Mouse (Mus musculus) intestine, embryonic 15.5 days (tissue): ENCODE data around the gene Galnt3. TPM values are rescaled to one million over a fixed set of nuclear protein-coding genes. Genes with fewer than 3 reads are reported as not detected.

Experiments
- ATAC-seq: fragments of 200-750 bp; cut with Nextera tagmentation; 2 replicates; pipeline ENCODE4 v1.8.0; 2017; ENCODE audit warnings: moderate TSS enrichment, moderate library complexity
- H3K27ac ChIP-seq: fragments of 300-500 bp; sonication (generic); 2 replicates; pipeline ENCODE4 v1.5.1; 2015; ENCODE audit warnings: mild to moderate bottlenecking, inconsistent platforms
- H3K27me3 ChIP-seq: fragments of 300-500 bp; sonication (generic); replicated peaks from 2 replicates; pipeline ENCODE4 v1.6.1; 2015; ENCODE audit warnings: inconsistent platforms
- H3K36me3 ChIP-seq: fragments of 300-500 bp; sonication (generic); 2 replicates; pipeline ENCODE4 v1.6.1; 2015; ENCODE audit warnings: inconsistent platforms
- H3K4me1 ChIP-seq: fragments of 300-500 bp; sonication (generic); replicated peaks from 2 replicates; pipeline ENCODE4 v1.6.1; 2015; ENCODE audit warnings: inconsistent platforms
- H3K4me2 ChIP-seq: fragments of 300-500 bp; sonication (generic); replicated peaks from 2 replicates; pipeline ENCODE4 v1.6.1; 2015; ENCODE audit warnings: mild to moderate bottlenecking, inconsistent platforms
- H3K4me3 ChIP-seq: fragments of 300-500 bp; sonication (generic); replicated peaks from 2 replicates; pipeline ENCODE4 v1.5.1; 2015; ENCODE audit warnings: inconsistent platforms
- H3K9ac ChIP-seq: fragments of 300-500 bp; sonication (generic); 2 replicates; pipeline ENCODE4 v1.6.1; 2015; ENCODE audit warnings: inconsistent platforms
- H3K9me3 ChIP-seq: fragments of 300-500 bp; sonication (generic); 2 replicates; pipeline ENCODE4 v1.6.1; 2016; ENCODE audit warnings: inconsistent platforms
- WGBS: fragments of 180-500 bp; shearing (Covaris S2); methylation state at CpG from one replicate; pipeline ENCODE4 v1.1.7; 2015; 5-methylcytosine and 5-hydroxymethylcytosine counted together
- polyA plus RNA-seq: library from polyadenylated mRNA; unstranded; fragments of >200 nt; fragmentation: Nextera tagmentation; extraction: Ambion mirVana; gene quantifications from 2 replicates; pipeline ENCODE4 v1.2.1, GENCODE M21; 2015

The Galnt3 gene
- polyA plus RNA-seq, 1 experiment from 2014 or later, result 13.4 TPM

GRCm38 (mm10) chr2:66101686-66102304 lies 23.0 kb downstream of the Galnt3 start:
- no peak overlapping the region for H3K4me2 ChIP-seq
- H3K4me3 ChIP-seq, result no peak overlapping the region
- H3K9ac ChIP-seq, result no peak overlapping the region
- no peak for ATAC-seq
- H3K36me3 ChIP-seq, result no peaks in the 10 kb centered on the region
- 97% methylated on average over 9 of the region's 9 CpGs for WGBS
- no peaks in the 10 kb centered on the region for H3K27me3 ChIP-seq
- H3K4me1 ChIP-seq, result no peaks in the 10 kb centered on the region
- H3K9me3 ChIP-seq, result no peaks in the 10 kb centered on the region
- H3K27ac ChIP-seq, result no peak overlapping the region

DNA sequence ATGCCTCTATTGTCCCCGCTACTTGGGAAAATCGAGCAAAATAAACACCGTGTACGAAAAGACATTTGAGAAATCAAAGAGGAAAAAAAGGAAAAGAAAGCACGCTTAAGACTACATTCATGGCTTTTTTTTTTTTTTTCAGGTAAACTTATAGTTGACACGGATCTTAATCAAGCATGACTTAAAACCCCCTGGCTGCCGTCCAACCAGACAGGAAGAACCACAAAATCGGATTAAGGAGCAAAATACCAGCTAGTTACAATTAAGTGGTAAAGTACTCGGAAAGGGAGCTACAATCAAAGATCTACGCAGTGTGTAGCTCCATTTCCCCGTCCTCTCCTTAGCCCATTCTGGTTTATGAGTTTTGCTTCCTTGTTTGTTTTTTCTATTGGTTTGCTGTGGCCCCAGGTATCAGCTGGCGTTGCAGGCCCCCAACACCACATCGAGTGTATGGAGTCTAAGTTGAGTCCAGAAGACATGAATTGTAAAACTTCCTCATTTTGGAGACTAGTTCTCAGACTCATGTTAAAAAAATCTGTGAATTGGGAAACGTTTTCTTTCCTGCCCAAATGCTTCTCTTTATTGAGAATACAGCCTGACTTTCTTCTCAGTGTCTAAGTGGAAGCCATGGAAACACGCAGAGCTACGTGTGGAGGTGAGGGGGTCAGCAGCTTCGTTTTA lies 24.0 kb downstream of the Galnt3 start:
- no peaks in the 10 kb centered on the region for H3K36me3 ChIP-seq
- H3K27me3 ChIP-seq, result no peaks in the 10 kb centered on the region
- no peak overlapping the region for H3K27ac ChIP-seq
- ATAC-seq, result no peak
- 73% methylated on average over 17 of the region's 17 CpGs for whole genome bisulfite sequencing
- no peaks in the 10 kb centered on the region for H3K4me1 ChIP-seq
- no peak overlapping the region for H3K9ac ChIP-seq
- H3K4me3 ChIP-seq, result no peak overlapping the region
- no peaks in the 10 kb centered on the region for H3K9me3 ChIP-seq
- H3K4me2 ChIP-seq, result no peak overlapping the region

- no peak overlapping the region for H3K4me2 ChIP-seq
- H3K27ac ChIP-seq, result no peak overlapping the region
- H3K9ac ChIP-seq, result no peak overlapping the region
- H3K9me3 ChIP-seq, result no peaks in the 10 kb centered on the region
- H3K36me3 ChIP-seq, result no peaks in the 10 kb centered on the region
- no peak for ATAC-seq
- H3K4me3 ChIP-seq, result no peak overlapping the region
- no peaks in the 10 kb centered on the region for H3K4me1 ChIP-seq
- no peaks in the 10 kb centered on the region for H3K27me3 ChIP-seq
- 79% methylated on average over 7 of the region's 7 CpGs for WGBS
Observed at GRCm38 (mm10) chr2:66100239-66100638, 24.6 kb downstream of the Galnt3 start.

- no peak overlapping the region for H3K27ac ChIP-seq
- no peak overlapping the region for H3K4me3 ChIP-seq
- H3K27me3 ChIP-seq, result no peaks in the 10 kb centered on the region
- no peak overlapping the region for H3K4me2 ChIP-seq
- no peaks in the 10 kb centered on the region for H3K9me3 ChIP-seq
- H3K36me3 ChIP-seq, result no peaks in the 10 kb centered on the region
- no peak overlapping the region for H3K9ac ChIP-seq
- ATAC-seq, result no peak
- no peaks in the 10 kb centered on the region for H3K4me1 ChIP-seq
- 58% methylated on average over 4 of the region's 4 CpGs for WGBS
Observed at GRCm38 (mm10) chr2:66094622-66095181, 30.1 kb downstream of the Galnt3 start.

GRCm38 (mm10) chr2:66091296-66091695 lies 33.5 kb downstream of the Galnt3 start:
- no peaks in the 10 kb centered on the region for H3K9me3 ChIP-seq
- H3K9ac ChIP-seq, result no peak overlapping the region
- no peak for ATAC-seq
- H3K4me1 ChIP-seq, result no peaks in the 10 kb centered on the region
- no peak overlapping the region for H3K4me3 ChIP-seq
- H3K36me3 ChIP-seq, result no peaks in the 10 kb centered on the region
- no peak overlapping the region for H3K27ac ChIP-seq
- no peak overlapping the region for H3K4me2 ChIP-seq
- 42% methylated on average over 5 of the region's 5 CpGs for WGBS
- H3K27me3 ChIP-seq, result no peaks in the 10 kb centered on the region

DNA sequence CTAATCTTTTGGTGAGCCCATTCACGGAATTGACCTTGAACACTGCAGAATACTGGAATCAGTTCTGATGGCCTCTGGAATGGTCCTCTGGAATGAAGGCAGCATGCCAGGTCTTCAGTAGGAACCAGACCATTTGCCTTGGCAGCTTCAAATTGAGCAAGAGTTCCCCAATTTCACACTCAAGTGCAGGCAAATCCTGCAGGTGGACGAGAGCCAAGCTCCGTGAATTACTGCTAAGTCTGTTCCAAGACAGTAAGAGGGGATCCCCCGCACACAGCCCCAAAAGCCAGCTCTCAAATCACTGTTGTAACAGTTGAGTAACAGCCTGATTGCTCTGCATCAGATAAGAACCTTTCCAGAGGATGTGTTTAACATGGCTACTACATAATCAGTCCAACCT lies 42.9 kb downstream of the Galnt3 start:
- WGBS, result 72% methylated on average over 4 of the region's 4 CpGs

DNA sequence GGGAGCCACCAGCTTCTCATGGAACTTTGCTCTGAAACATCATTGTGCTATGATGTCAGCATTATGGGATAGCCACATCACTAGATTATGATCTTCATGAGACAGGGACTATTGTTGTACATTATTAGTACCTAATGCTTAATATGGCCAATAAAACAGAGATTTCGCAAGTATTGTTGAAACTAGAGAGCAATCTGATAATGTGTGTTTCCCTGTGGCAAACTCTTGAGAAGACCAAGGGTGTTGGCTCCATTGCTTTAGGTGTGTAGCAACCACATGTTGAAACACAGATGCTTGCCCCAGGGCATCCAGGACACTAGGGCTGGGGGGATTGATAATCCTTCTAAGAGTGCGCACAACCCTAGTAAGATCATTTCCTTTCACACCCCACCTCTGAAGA lies 44.1 kb downstream of the Galnt3 start:
- H3K4me1 ChIP-seq, result no peaks in the 10 kb centered on the region
- no peaks in the 10 kb centered on the region for H3K9me3 ChIP-seq
- H3K27ac ChIP-seq, result no peak overlapping the region
- ATAC-seq, result no peak
- no peak overlapping the region for H3K4me3 ChIP-seq
- WGBS, result 95% methylated on average over 2 of the region's 2 CpGs
- no peaks in the 10 kb centered on the region for H3K36me3 ChIP-seq
- H3K27me3 ChIP-seq, result no peaks in the 10 kb centered on the region
- no peak overlapping the region for H3K4me2 ChIP-seq
- H3K9ac ChIP-seq, result no peak overlapping the region

More for the DNA sequence above, 42.9 kb downstream of the Galnt3 start:
- H3K9me3 ChIP-seq, result no peaks in the 10 kb centered on the region
- H3K4me3 ChIP-seq, result no peak overlapping the region
- H3K36me3 ChIP-seq, result no peaks in the 10 kb centered on the region
- no peaks in the 10 kb centered on the region for H3K4me1 ChIP-seq
- no peaks in the 10 kb centered on the region for H3K27me3 ChIP-seq
- no peak overlapping the region for H3K9ac ChIP-seq
- H3K27ac ChIP-seq, result no peak overlapping the region
- ATAC-seq, result no peak
- no peak overlapping the region for H3K4me2 ChIP-seq

DNA sequence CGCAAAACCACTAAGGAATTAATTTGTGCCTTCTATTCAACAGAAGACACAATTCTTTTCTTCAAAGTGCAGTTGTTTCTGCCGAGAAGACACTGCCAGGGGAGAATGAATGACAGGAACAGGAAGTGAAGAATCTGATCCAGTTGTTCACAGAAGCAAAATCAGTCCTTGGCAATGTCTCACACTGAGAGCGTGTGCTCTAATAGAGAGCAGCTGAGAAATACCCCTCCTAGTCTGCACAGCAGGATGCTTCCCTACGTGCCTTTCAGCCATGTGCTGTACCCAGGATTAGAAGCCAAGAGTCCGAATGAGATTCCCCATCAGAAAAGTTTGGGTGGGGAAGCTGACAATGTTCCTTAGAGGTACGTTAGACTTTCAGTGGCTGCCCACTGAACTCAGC lies 55.3 kb downstream of the Galnt3 start:
- WGBS, result 44% methylated on average over 6 of the region's 6 CpGs
- Histone ChIP-seq H3K4me1 (no peaks in the 10 kb centered on the region), H3K9ac (no peak overlapping the region), H3K27me3 (no peaks in the 10 kb centered on the region), H3K4me2 (no peak overlapping the region), H3K36me3 (no peaks in the 10 kb centered on the region), H3K27ac (no peak overlapping the region), H3K4me3 (no peak overlapping the region), H3K9me3 (no peaks in the 10 kb centered on the region)
- no peak for ATAC-seq

DNA sequence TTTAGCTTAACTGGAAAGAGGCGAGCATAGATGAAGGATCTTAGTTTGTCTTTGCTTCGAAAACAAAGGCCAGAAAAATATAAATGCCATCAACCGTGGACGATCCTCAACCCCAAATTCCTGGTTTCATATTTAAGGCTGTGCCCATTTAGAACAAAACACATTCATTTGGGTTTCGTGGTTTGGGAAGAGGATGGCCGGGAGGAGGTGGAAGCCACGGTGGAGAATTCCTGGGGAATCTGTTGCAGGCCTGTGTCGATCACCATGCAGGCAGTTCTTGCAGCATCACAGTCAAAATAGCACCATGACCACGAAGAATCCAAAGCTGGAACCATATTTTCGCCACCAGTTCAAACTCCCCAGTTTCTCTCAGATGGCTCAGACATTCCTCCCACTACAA lies 61.5 kb downstream of the Galnt3 start:
- no peak for ATAC-seq
- Histone ChIP-seq H3K4me1 (no peaks in the 10 kb centered on the region), H3K9ac (no peak overlapping the region), H3K27me3 (no peaks in the 10 kb centered on the region), H3K4me2 (no peak overlapping the region), H3K36me3 (no peaks in the 10 kb centered on the region), H3K4me3 (no peak overlapping the region), H3K9me3 (no peaks in the 10 kb centered on the region), H3K27ac (no peak overlapping the region)
- WGBS, result 87% methylated on average over 10 of the region's 10 CpGs

DNA sequence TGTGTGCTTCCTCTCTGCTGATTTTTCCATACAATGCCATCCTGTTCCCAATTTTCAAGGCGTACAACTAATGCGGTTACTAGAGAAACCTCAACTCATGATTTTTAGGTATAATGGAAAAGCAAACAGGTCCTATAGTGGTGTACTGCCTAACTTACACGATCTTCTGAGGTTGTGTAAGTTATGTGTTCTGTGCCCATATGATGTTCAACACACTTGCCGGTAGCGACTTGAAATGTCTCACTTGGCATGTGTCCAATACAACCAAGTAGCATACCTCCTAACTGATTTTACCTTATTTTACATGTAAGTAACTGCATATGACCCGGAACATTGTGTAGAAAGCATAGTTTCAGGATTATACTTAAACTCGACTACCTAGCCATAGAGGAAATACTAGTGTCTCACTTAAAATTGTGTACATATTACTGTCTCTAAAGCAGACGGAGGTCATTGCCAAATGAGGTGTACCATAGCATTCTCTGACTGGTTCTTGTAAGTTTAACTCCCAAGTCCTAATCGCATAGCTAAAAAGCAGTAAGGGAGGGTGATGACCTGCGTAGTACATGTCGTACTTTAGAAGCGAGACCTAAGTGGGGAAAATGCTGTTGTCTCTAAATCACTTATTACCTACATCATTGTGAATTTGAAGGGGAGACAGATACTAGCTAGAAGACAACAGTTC lies 80.2 kb downstream of the Galnt3 start:
- H3K27me3 ChIP-seq, result no peaks in the 10 kb centered on the region
- 92% methylated on average over 12 of the region's 12 CpGs for WGBS
- H3K9me3 ChIP-seq, result no peaks in the 10 kb centered on the region
- H3K4me2 ChIP-seq, result no peak overlapping the region
- no peaks in the 10 kb centered on the region for H3K36me3 ChIP-seq
- no peaks in the 10 kb centered on the region for H3K4me1 ChIP-seq
- no peak overlapping the region for H3K9ac ChIP-seq
- ATAC-seq, result no peak
- H3K27ac ChIP-seq, result no peak overlapping the region
- no peak overlapping the region for H3K4me3 ChIP-seq

GRCm38 (mm10) chr2:66043441-66044404 lies 81.1 kb downstream of the Galnt3 start:
- H3K27ac ChIP-seq, result no peak overlapping the region
- 70% methylated on average over 17 of the region's 17 CpGs for WGBS
- ATAC-seq, result no peak

More at GRCm38 (mm10) chr2:66043441-66044404, 81.1 kb downstream of the Galnt3 start:
- H3K4me1 ChIP-seq, result no peaks in the 10 kb centered on the region
- H3K9me3 ChIP-seq, result no peaks in the 10 kb centered on the region
- H3K4me3 ChIP-seq, result no peak overlapping the region
- no peak overlapping the region for H3K9ac ChIP-seq
- H3K27me3 ChIP-seq, result no peaks in the 10 kb centered on the region
- H3K36me3 ChIP-seq, result no peaks in the 10 kb centered on the region
- H3K4me2 ChIP-seq, result no peak overlapping the region
